Mouse (Mus musculus): ENCODE results near the gene Fndc11.

- no peak for TF ChIP-seq POLR2A (IDR thresholded peaks at IDR 0.05; ENCODE audit: control insufficient read depth in 1 of 2, insufficient read depth in 1 of 2, low read depth in 1 of 2, low read length in 2 of 2, poor library complexity in 1 of 2)
- no peak for TF ChIP-seq CTCF (IDR thresholded peaks at IDR 0.05 in 2 of 3, conservative IDR thresholded peaks at IDR 0.05 in 1 of 3; ENCODE audit: control insufficient read depth in 1 of 3, insufficient read depth in 1 of 3, low read depth in 2 of 3, low read length in 3 of 3, poor library complexity in 1 of 3, severe bottlenecking in 1 of 3)
- no peak for TF ChIP-seq MEF2A (IDR thresholded peaks at IDR 0.05; ENCODE audit: extremely low read depth, insufficient replicate concordance, low read depth, low read length, poor library complexity, severe bottlenecking)
- no peak for TF ChIP-seq TCF12 (IDR thresholded peaks at IDR 0.05; ENCODE audit: low read depth, low read length)
- no peak for TF ChIP-seq RCOR1 (IDR thresholded peaks at IDR 0.05; ENCODE audit: low read depth, low read length)
- no peak for TF ChIP-seq USF2 (IDR thresholded peaks at IDR 0.05; ENCODE audit: borderline replicate concordance in 1 of 2, insufficient read depth in 1 of 2, low read depth in 1 of 2, low read length in 2 of 2)
- TF ChIP-seq USF1 (IDR thresholded peaks at IDR 0.05; ENCODE audit: low read depth, low read length) = no peak
- TF ChIP-seq UBTF (IDR thresholded peaks at IDR 0.05; ENCODE audit: borderline replicate concordance, insufficient read depth, low read depth, low read length) = no peak
- TF ChIP-seq SIN3A (IDR thresholded peaks at IDR 0.05; ENCODE audit: low read length) = no peak
These were observed 14.1 kb upstream of the Fndc11 start for GRCm38 (mm10) chr2:181205678-181206077.

Measured in MEL (cell line).